Mouse (Mus musculus): ENCODE results near the gene Tmem130. TPM values are rescaled to one million over a fixed set of nuclear protein-coding genes. Genes with fewer than 3 reads are reported as not detected.

Gene Tmem130
- polyA plus RNA-seq, 1 experiment: 178 TPM

DNA sequence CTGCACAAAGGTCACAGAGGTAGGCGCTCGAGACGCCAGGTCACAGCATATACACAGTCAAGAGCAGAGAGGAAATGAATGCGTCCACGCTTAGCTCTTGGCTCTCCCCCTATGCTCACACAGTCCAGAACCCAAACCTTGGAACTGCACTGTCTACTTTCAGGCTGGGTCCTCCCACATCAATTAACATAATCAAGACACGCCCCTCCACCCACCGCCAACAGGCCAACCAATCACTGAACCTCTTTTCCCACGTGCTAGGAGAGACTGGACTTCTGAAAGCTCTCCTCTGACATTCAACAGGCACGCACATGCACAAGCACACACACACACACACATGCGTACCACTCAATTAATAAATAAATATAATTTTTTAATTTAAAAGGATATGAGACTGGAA, 48.2 kb downstream of the Tmem130 start:
- Histone ChIP-seq H3K27ac (ENCODE audit: insufficient read depth, low read length) (no peak overlapping the region), H3K4me3 (replicated peaks; ENCODE audit: insufficient read depth, low read depth, low read length) (no peak overlapping the region), H3K27me3 (ENCODE audit: control insufficient read depth, insufficient read depth, low read length) (no peaks in the 10 kb centered on the region), H3K4me1 (ENCODE audit: control insufficient read depth, insufficient read depth, low read length) (peaks cover 6% of the 10 kb centered on the region; the same call in 1 of the 2 replicates)
- WGBS: 93% methylated on average over 10 of the region's 10 CpGs
- DNase-seq: no peak
- TF ChIP-seq CTCF (IDR thresholded peaks at IDR 0.05; ENCODE audit: borderline replicate concordance, insufficient read depth, low read depth, low read length) (no peak), POLR2A (IDR thresholded peaks at IDR 0.05; ENCODE audit: borderline replicate concordance, insufficient read depth, low read length) (no peak)

GRCm38 (mm10) chr5:144707603-144708002, 54.0 kb downstream of the Tmem130 start:
- Histone ChIP-seq H3K27me3 (ENCODE audit: control insufficient read depth, insufficient read depth, low read length) (no peaks in the 10 kb centered on the region), H3K4me3 (replicated peaks; ENCODE audit: insufficient read depth, low read depth, low read length) (no peak overlapping the region), H3K27ac (ENCODE audit: insufficient read depth, low read length) (no peak overlapping the region), H3K4me1 (ENCODE audit: control insufficient read depth, insufficient read depth, low read length) (peaks cover 13% of the 10 kb centered on the region)
- WGBS: 9% methylated on average over 6 of the region's 6 CpGs
- no peak for TF ChIP-seq CTCF (IDR thresholded peaks at IDR 0.05; ENCODE audit: borderline replicate concordance, insufficient read depth, low read depth, low read length)
- no peak for TF ChIP-seq POLR2A (IDR thresholded peaks at IDR 0.05; ENCODE audit: borderline replicate concordance, insufficient read depth, low read length)
- DNase-seq: peak; percentile 51 to 60

DNA sequence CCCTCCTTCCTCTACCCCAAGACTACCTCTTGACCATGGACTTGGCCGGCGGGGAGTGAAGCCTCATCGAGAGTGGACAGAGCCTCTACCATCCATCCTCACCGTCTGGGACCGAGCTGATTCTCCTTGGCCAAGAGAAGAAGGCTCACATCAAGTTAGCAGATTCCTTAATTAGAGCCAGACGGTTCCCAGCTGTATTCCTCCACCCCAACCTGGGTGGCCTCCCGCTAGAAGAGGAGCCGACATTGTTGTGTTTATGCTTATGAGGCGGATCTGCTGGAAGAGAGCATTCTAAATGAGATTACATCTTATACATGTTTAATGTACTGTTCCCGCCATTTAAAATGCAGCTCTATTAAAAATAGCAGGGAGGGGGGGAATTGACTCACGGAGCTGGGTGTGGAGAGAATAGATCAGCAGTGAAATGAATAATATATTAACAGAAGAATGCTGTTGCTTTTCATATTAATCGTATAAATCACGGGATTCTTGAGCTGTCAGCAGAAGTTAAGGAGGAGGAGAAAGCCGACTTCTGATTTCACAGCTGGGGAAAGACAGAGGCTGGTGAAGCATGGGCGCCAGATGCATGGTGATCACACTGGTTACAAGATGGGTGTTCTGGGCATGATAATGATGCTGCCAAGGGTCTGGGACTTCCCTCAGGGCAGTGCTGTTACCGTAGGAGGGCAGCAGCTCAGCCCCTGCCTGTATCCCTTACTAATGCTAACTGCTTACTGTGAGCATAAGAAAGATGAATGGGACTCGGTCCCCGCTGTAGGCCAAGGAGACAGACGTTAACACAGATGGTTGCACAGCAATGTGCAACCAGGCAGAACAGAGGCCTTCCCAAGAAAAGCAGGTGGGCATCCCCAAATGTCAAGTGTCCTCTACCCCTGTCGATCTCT, 57.9 kb downstream of the Tmem130 start:
- no peak overlapping the region for H3K27ac ChIP-seq (ENCODE audit: insufficient read depth, low read length)

GRCm38 (mm10) chr5:144695289-144696060, 66.1 kb downstream of the Tmem130 start:
- DNase-seq: no peak
- Histone ChIP-seq H3K27me3 (ENCODE audit: control insufficient read depth, insufficient read depth, low read length) (no peaks in the 10 kb centered on the region; the same call in 1 of the 2 replicates), H3K4me1 (ENCODE audit: control insufficient read depth, insufficient read depth, low read length) (no peaks in the 10 kb centered on the region), H3K27ac (ENCODE audit: insufficient read depth, low read length) (no peak overlapping the region), H3K4me3 (replicated peaks; ENCODE audit: insufficient read depth, low read depth, low read length) (no peak overlapping the region)
- WGBS: 57% methylated on average over 8 of the region's 8 CpGs
- TF ChIP-seq CTCF (IDR thresholded peaks at IDR 0.05; ENCODE audit: borderline replicate concordance, insufficient read depth, low read depth, low read length): no peak
- no peak for TF ChIP-seq POLR2A (IDR thresholded peaks at IDR 0.05; ENCODE audit: borderline replicate concordance, insufficient read depth, low read length)

More for the DNA sequence above, 57.9 kb downstream of the Tmem130 start:
- 42% methylated on average over 20 of the region's 20 CpGs for WGBS
- peak; percentile 58 to 72 for DNase-seq
- TF ChIP-seq POLR2A (IDR thresholded peaks at IDR 0.05; ENCODE audit: borderline replicate concordance, insufficient read depth, low read length): no peak
- no peak for TF ChIP-seq CTCF (IDR thresholded peaks at IDR 0.05; ENCODE audit: borderline replicate concordance, insufficient read depth, low read depth, low read length)
- Histone ChIP-seq H3K27me3 (ENCODE audit: control insufficient read depth, insufficient read depth, low read length) (no peaks in the 10 kb centered on the region), H3K4me3 (replicated peaks; ENCODE audit: insufficient read depth, low read depth, low read length) (no peak overlapping the region), H3K4me1 (ENCODE audit: control insufficient read depth, insufficient read depth, low read length) (peaks cover 13% of the 10 kb centered on the region)

DNA sequence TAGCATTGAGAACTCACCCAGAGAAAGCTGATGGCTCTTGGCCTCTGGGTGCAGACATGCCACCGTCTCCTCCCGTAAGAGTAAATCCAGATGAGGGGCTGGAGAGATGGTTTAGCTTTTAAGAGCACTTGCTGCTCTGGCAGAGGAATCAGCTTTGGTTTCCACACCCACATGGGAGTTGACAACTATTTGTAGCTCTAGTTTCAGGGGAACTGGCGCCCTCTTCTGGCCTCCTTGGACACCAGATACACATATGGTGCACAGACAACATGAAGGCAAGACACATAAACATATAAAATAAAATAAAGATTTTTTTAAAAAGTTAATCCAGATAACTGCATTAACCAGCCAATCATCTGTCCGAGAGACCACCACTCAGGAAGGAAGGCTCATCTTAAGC, 67.5 kb downstream of the Tmem130 start:
- TF ChIP-seq POLR2A (IDR thresholded peaks at IDR 0.05; ENCODE audit: borderline replicate concordance, insufficient read depth, low read length) (no peak), CTCF (IDR thresholded peaks at IDR 0.05; ENCODE audit: borderline replicate concordance, insufficient read depth, low read depth, low read length) (no peak)
- WGBS: 90% methylated on average over 4 of the region's 4 CpGs
- H3K27me3 ChIP-seq (ENCODE audit: control insufficient read depth, insufficient read depth, low read length): no peaks in the 10 kb centered on the region; the same call in 1 of the 2 replicates
- no peak overlapping the region for H3K4me3 ChIP-seq (replicated peaks; ENCODE audit: insufficient read depth, low read depth, low read length)
- no peaks in the 10 kb centered on the region; the same call in 1 of the 2 replicates for H3K4me1 ChIP-seq (ENCODE audit: control insufficient read depth, insufficient read depth, low read length)
- DNase-seq: no peak
- H3K27ac ChIP-seq (ENCODE audit: insufficient read depth, low read length): no peak overlapping the region

DNA sequence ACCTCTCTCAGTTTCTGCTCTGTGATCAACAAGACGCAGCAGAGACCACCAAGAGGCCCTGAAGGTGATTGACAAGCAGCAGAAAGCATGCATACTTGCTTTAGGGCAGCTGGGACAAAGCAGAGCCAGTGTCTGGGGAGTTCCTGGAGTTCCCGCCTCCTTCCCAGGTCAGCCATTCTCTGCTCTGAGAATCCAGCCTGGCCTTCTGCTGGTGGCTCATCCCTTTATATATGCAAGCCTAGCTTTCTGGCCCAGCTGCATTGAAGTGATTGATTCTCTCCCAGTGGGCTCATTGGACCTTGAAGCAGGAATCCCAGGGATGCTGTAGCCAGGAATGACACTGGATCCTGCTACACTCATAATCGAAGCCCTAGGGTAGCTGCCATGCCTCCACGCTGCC, 70.2 kb downstream of the Tmem130 start:
- no peak overlapping the region for H3K4me3 ChIP-seq (replicated peaks; ENCODE audit: insufficient read depth, low read depth, low read length)
- no peak overlapping the region for H3K27ac ChIP-seq (ENCODE audit: insufficient read depth, low read length)
- 65% methylated on average over 4 of the region's 4 CpGs for WGBS
- DNase-seq: no peak
- H3K27me3 ChIP-seq (ENCODE audit: control insufficient read depth, insufficient read depth, low read length): no peaks in the 10 kb centered on the region; the same call in 1 of the 2 replicates
- TF ChIP-seq POLR2A (IDR thresholded peaks at IDR 0.05; ENCODE audit: borderline replicate concordance, insufficient read depth, low read length) (no peak), CTCF (IDR thresholded peaks at IDR 0.05; ENCODE audit: borderline replicate concordance, insufficient read depth, low read depth, low read length) (no peak)
- H3K4me1 ChIP-seq (ENCODE audit: control insufficient read depth, insufficient read depth, low read length): peaks cover 9% of the 10 kb centered on the region

GRCm38 (mm10) chr5:144688371-144688770, 73.2 kb downstream of the Tmem130 start:
- TF ChIP-seq CTCF (IDR thresholded peaks at IDR 0.05; ENCODE audit: borderline replicate concordance, insufficient read depth, low read depth, low read length) (no peak), POLR2A (IDR thresholded peaks at IDR 0.05; ENCODE audit: borderline replicate concordance, insufficient read depth, low read length) (no peak)
- DNase-seq: no peak
- Histone ChIP-seq H3K27ac (ENCODE audit: insufficient read depth, low read length) (no peak overlapping the region), H3K4me1 (ENCODE audit: control insufficient read depth, insufficient read depth, low read length) (peaks cover 9% of the 10 kb centered on the region), H3K4me3 (replicated peaks; ENCODE audit: insufficient read depth, low read depth, low read length) (no peak overlapping the region), H3K27me3 (ENCODE audit: control insufficient read depth, insufficient read depth, low read length) (no peaks in the 10 kb centered on the region; the same call in 1 of the 2 replicates)
- WGBS: 12% methylated on average over 4 of the region's 4 CpGs

Other genes starting within 250 kb of the Tmem130 start
- gene Nptx2, start 215.9 kb downstream of the Tmem130 start, polyA plus RNA-seq (2012; rRNA removed): 4.8 and 5.3 TPM in 2 replicates
- 128 and 130 TPM in 2 replicates for gene Trrap, start 5.9 kb upstream of the Tmem130 start, polyA plus RNA-seq (2012; rRNA removed)
- 21.6 and 21.9 TPM in 2 replicates for gene Smurf1, start 204.0 kb upstream of the Tmem130 start, polyA plus RNA-seq (2012; rRNA removed)